Mouse (Mus musculus) regulatory T cell (primary cell): Measurements from ENCODE around the gene Synpo2.
"Not testable (repeated sequence)": the region's sequence is repeated elsewhere in the genome, so short reads cannot be mapped to it uniquely, and the experiment has no call there.

Experiments used
- in situ Hi-C: fragments of 300-600 bp; cut with MboI, MseI; formaldehyde crosslinking; loops from one replicate; pipeline ENCODE4 v1.15.1; 2025; ENCODE audit warnings: high pct_unique_total_duplicates

Gene Synpo2

DNA sequence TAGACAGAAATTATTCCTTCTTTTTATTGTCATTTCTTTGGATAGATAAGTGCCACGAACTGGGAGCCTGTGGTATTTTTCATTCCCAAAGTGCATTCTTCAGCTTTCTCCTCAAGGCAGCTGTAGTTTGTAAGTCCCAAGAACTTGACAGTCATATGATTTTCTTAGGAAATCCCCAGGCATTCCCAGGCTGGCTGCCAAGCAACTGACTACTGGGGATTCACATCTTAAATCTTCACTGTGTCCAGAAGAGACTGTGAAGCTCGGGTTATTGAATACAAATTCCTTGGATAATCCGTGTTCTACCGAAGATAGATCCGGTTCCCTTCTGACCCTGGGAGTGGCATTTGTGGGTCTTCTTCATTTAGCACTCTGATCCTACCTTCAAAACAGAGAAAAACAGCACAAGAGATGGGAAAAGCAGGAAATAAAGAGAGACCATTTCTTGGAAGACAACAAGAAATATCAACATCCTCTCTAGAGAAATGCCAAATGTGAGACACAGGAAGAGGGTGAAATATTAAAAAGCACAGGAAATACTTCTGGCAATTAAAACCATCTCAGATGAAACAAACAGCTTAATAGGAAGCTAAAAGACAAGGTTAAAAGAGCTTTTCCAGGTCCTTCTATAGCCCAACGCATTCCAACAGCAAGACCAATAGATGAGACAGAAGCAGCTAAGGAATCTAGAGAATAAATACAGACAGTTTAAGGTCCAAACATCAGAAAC is 97.5 kb downstream of the Synpo2 start:
- in situ Hi-C loops, result no loop called here

DNA sequence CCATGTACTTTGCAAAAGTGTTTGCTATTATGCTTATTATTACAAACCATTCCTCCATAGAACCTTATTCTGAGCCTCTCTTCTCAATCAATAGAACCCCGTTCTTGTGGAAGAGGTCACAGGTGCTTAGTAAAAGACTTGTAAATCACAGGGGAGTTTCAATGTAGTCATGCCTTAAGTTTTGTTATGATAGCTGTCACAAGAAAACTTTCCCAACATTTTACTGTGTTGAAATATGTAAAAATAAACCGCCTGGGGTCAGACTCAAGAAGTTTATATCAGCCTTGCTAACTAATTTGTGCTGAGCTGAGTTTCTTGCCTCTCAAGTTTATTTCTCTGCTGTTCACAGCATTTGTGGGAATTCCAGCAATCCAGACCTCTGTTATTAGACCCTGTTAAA is 103.8 kb downstream of the Synpo2 start:
- in situ Hi-C loops, result no loop called here

- in situ Hi-C loops, result no loop called here
Observed at GRCm38 (mm10) chr3:123131151-123131756, 104.7 kb downstream of the Synpo2 start.

GRCm38 (mm10) chr3:123130314-123131150 is 105.4 kb downstream of the Synpo2 start:
- in situ Hi-C loops, result no loop called here

DNA sequence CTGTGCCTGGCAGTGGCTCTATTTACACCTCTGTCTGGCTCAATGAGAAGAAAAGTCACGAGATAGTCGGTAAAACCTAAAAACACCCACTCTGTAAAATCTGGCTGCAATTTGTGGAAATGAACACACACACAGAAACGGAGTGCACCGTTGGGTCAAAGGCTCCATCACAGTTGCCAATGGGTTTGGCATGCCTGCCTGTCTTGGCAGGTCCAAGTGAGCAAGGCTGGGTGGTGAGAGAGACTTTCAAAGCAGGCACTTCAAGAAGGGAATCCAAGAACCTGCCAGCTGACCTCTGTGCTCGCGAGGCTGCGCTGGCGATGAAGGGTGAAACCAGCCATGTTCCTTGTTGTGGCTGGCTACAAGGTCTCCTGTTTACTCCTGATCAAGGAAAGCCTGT is 107.2 kb downstream of the Synpo2 start:
- in situ Hi-C loops, result no loop called here

DNA sequence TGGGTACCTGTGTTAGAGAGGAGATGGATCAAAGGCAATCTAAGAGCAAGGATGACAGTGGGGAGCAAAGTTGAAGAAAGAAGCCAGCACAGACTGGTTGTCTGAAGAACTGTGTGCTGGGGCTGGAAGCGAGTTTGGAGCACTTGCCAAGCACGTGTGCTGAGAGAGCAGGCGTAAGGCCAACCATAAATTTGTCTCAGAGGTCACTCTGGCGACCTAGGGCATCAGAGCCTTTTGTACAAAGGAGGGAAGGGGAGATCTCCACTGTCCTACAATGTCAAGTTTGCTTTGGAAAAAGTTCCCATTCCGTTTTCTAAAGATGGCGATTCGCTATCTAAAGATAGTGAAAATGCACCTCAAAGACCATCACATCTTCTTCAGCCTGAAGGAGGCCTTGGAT is 107.9 kb downstream of the Synpo2 start:
- in situ Hi-C loops, result no loop called here

GRCm38 (mm10) chr3:123126741-123127140 is 109.2 kb downstream of the Synpo2 start:
- in situ Hi-C loops, result not testable (repeated sequence)

DNA sequence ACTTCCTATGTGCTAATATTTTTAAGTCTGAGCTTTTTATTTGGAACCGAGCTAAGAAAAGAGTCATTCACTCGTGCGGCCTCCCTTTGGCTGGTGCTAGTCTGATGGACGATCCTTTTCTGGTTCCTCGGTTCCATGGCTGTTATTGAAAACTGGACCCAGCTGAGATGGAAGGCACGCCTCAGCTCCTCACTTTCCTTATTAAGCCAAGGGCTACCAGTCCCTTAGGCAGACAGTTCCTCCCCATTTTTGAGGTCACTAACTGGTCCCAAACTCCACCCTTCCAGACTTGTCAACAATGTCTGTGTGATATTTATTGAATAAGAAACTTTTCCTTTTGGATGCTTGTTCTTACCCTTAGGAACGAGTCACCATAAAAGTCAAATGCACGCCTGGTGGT is 112.1 kb downstream of the Synpo2 start:
- in situ Hi-C loops, result no loop called here

DNA sequence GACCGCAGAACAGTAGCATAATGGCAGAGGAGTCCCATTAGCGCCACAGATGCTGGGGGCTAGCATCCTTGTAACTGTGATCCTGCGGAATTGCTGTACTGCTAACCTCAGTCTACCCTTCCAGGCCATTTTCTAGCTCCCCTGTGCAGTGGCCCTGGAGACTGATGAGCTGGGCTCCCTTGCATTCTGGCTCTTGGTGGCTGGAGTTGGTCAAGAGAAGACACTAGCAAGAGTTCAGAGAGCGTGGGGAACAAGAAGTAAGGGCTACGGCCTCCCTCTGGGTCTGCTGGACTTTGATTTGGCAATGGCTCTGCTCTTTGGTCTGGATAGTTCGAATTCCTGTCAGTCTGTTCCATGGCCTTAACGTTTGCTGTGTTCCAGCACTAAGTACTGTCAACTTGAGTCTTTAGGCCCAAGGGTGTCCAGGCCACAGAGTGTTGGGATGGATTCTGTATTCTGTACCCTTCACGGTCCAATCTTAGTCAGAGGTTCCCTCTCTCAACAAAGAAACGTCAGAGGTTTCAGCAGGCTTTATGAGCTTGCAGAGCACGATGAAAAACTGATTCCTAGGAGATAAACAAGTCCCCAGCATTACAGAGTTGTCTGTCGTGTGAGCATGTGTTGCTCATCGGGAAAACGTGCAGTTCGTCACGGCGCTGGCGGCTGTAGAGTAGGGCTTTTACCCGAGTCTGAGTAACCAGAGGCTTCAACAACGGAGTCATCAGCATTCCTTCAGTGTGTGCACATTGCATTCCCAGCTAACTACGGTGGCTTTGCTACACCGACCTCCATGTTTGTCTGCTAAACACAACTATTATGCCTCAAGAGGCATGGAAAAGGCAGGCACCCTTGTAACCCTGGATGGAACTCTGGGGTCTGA is 113.6 kb downstream of the Synpo2 start:
- in situ Hi-C loops, result no loop called here

DNA sequence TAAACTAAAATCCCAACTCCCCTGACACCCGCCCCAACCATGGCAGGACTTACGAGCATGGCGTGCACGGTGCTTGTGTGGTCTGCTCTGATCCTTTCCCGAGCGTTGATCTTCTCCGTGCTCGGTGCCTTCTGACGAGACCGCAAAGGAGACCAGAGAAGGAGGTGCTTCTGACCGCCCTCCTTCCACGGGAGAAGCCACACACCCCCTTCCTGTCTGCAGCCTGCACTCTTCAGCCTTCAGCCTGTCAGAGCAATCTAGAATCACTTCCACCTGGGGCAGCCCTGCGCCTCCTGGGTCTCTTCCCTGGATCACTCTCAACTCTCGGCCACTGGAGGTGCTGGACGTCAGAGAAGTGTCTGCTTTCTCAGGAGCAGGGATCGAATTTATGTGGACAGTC is 119.0 kb downstream of the Synpo2 start:
- in situ Hi-C loops, result no loop called here

GRCm38 (mm10) chr3:123115770-123116527 is 120.0 kb downstream of the Synpo2 start:
- in situ Hi-C loops, result no loop called here

GRCm38 (mm10) chr3:123114001-123114635 is 121.8 kb downstream of the Synpo2 start:
- in situ Hi-C loops, result no loop called here

DNA sequence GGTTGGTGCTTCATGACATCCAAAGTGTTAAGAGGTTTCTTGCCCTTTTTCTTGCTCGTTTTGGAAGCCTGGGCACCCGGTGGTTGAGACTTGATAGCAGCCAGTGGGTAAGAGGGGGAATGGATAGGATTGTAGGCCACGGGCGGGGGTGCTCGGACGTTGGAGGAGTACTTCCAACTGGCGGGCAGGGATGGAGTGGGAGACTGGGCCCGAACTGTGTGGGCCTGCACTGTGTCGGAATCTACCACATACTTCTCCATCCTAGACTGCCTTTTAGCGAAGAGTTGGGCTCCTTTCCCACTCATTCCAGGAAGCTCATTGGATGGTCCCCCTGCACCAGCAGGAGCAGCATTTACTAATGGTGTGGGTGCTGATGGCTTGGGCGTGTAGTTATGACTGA is 123.2 kb downstream of the Synpo2 start:
- in situ Hi-C loops, result no loop called here

- in situ Hi-C loops, result no loop called here
Observed at GRCm38 (mm10) chr3:123111071-123111711, 124.8 kb downstream of the Synpo2 start.

DNA sequence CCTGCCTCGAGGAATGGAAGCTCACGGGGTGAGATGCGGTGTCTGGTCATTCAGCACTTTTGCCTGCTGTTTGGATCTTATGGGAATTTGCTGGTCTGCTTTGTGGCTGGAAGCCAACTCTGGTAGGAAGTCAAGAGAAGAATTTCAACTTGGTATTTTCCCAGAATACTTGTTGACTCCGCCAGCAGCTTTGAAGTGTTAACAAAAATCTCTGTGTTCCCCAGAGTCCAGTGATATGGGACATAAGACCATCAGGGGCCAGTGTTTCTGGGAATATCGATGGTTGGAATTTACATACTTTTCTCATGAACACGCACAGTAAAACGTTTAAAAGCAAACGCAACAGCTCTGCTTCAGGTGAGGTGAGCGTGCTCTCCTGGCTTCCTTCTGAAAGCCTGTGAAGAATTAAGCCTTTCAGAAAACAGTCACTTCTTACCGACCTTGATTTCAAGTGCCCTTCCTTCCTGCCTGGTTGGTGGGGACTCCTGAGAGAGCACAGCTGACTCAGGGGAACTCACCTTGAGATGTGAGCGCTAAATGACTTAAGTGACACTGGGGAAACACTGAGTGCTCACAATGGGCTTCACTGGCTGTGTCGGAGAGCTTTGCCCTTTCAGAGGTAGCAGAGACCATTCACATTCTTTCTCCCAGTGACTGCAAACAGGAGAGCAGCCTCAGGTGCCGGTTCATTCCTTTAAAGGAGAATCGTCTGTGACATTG is 128.0 kb downstream of the Synpo2 start:
- in situ Hi-C loops, result no loop called here

GRCm38 (mm10) chr3:123104325-123104724 is 131.6 kb downstream of the Synpo2 start:
- in situ Hi-C loops, result loop anchor here (5.0 kb wide), 1 partner anchor 47 kb away; no protein-coding TSS in a partner anchor

DNA sequence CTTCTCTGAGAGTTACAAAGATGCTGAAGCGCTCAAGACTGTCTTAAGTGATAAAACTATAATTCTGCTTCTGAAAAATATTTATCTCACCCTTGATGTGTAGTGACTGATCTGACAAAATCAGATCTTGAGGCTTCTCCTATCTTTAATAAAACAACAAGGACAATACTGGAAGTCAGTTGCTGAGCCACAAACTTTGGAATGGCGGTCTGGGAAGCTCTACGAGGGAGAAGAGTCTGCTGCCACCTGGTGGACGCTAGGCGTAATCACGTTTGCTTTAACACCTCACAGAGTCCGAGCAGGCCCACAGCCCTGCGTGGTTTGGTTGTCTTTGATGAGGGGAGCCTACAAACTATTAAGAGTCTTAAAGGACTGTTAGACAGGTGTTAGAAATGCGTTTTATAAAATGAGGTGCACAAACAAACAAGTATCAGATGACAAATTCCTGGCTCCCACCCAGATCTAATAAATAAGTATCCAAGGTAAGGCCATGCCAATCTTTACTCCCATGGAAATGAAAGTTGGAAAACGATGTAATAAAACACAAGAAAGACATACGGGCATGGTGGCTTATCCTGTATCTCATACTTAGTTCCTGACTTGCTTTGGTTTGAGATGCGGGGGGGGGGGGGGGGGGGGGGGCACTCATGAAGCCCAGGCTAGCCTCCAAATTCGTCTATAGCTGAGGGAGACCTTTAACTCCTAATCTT is 132.6 kb downstream of the Synpo2 start:
- in situ Hi-C loops, result loop anchor here (5.0 kb wide), 1 partner anchor 46 kb away; no protein-coding TSS in a partner anchor

DNA sequence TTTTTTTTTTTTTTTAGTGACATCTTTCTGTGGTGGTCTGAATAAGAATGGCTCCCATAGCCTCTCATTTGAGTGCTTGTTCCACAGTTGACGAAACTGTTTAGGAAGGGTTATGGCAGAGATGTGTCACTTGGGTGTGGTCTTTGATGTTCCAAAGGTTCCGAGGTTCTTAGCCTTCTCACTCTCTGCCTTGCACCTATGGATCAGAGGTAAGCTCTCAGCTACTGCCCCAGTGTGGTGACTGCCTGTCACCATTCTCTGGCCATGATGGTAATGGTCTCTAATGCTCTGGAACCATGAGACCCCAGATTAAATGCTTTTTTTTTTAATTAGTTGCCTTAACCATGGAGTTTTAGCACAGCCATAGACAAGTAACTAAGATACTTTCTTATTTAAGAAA is 134.2 kb downstream of the Synpo2 start:
- in situ Hi-C loops, result loop anchor here (5.0 kb wide), 1 partner anchor 44 kb away; no protein-coding TSS in a partner anchor
